Mouse (Mus musculus): ENCODE measurements at regions not wholly inside any gene's neighbourhood (a gene's known extent, or its start where the extent isn't known, plus 50 kb on each side); places are given as distances from the start of the nearest gene placed in this dataset.
A peak's percentile ranks its signal among the peaks of the same experiment; 100 is the strongest.

DNA sequence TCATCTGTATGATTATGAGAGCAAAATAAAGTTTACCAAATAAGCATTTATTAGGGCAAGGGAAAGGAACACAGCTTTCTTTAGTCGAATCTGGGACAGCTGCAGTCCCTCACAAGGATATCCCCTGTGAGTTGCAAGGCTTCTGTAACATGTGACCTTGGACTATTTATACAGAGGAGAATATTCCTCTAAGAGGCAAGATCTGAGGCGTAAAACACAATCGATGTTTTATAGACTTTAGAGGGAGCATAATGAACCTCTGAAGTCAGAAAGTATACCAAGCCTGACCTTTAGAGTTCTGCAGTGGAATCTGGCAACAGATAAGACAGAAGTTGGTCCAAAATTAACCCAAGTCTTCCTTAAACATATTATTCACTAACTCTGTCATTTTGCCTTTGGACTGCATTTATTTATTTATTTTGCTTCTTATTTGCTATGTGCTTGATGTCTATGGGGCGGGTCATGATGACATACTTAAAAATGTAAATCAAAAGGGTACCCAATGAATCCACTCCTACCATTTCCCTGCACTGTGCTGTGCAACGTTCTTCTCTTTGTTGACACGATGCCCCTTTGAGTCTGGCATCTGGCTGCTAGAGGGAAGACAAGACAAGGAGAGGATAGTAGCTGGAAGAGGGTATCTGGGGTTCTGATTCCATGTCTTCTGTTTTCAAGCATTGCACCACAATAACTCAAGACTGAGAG, 449.2 kb upstream of the Id4 start:
- Histone ChIP-seq H3K27me3 (ENCODE audit: control insufficient read depth, insufficient read depth, low read length) (no peaks in the 10 kb centered on the region), H3K27ac (replicated peaks in 1 of 2; ENCODE audit: control insufficient read depth in 1 of 2, insufficient read depth in 1 of 2, low read depth in 2 of 2, low read length in 2 of 2) (no peak overlapping the region)

GRCm38 (mm10) chr13:47818924-47819564, 442.0 kb upstream of the Id4 start:
- H3K4me2 ChIP-seq (ENCODE audit: low read length) = no peak overlapping the region
- 47% methylated on average over 9 of the region's 9 CpGs for WGBS
- no peak for ATAC-seq (ENCODE audit: insufficient number of reproducible peaks, insufficient read depth, low FRiP score, low read depth)
- H3K27me3 ChIP-seq (ENCODE audit: control insufficient read depth, insufficient read depth, low read length) = no peaks in the 10 kb centered on the region
- H3K36me3 ChIP-seq (ENCODE audit: control insufficient read depth, insufficient read depth, low read length) = no peaks in the 10 kb centered on the region
- no peaks in the 10 kb centered on the region for H3K9me3 ChIP-seq (ENCODE audit: control insufficient read depth, low read length)
- no peak overlapping the region for H3K4me3 ChIP-seq (ENCODE audit: control insufficient read depth in 1 of 2, insufficient read depth in 1 of 2, low read depth in 1 of 2, low read length in 2 of 2)
- 0 out of 4 replicates have a peak overlapping the region, but pooled peaks of 1 of the 2 experiments have one; percentile 11 for H3K27ac ChIP-seq (replicated peaks in 1 of 2; ENCODE audit: control insufficient read depth in 1 of 2, insufficient read depth in 1 of 2, low read depth in 2 of 2, low read length in 2 of 2)
- H3K4me1 ChIP-seq (ENCODE audit: control insufficient read depth in 2 of 2, insufficient read depth in 2 of 2, low read length in 2 of 2) = no peaks in the 10 kb centered on the region
- no peak overlapping the region for H3K9ac ChIP-seq (ENCODE audit: low read length)

More for the DNA sequence above, 449.2 kb upstream of the Id4 start:
- H3K4me1 ChIP-seq (ENCODE audit: control insufficient read depth in 2 of 2, insufficient read depth in 2 of 2, low read length in 2 of 2) = no peaks in the 10 kb centered on the region
- H3K36me3 ChIP-seq (ENCODE audit: control insufficient read depth, insufficient read depth, low read length) = no peaks in the 10 kb centered on the region
- no peaks in the 10 kb centered on the region for H3K9me3 ChIP-seq (ENCODE audit: control insufficient read depth, low read length)
- no peak overlapping the region for H3K4me3 ChIP-seq (ENCODE audit: control insufficient read depth in 1 of 2, insufficient read depth in 1 of 2, low read depth in 1 of 2, low read length in 2 of 2)
- H3K9ac ChIP-seq (ENCODE audit: low read length) = no peak overlapping the region
- 66% methylated on average over 6 of the region's 6 CpGs for WGBS
- ATAC-seq (ENCODE audit: insufficient number of reproducible peaks, insufficient read depth, low FRiP score, low read depth) = no peak
- H3K4me2 ChIP-seq (ENCODE audit: low read length) = no peak overlapping the region

GRCm38 (mm10) chr13:47836491-47836890, 424.5 kb upstream of the Id4 start:
- 40% methylated on average over 9 of the region's 9 CpGs for WGBS
- no peaks in the 10 kb centered on the region for H3K36me3 ChIP-seq (ENCODE audit: control insufficient read depth, insufficient read depth, low read length)

DNA sequence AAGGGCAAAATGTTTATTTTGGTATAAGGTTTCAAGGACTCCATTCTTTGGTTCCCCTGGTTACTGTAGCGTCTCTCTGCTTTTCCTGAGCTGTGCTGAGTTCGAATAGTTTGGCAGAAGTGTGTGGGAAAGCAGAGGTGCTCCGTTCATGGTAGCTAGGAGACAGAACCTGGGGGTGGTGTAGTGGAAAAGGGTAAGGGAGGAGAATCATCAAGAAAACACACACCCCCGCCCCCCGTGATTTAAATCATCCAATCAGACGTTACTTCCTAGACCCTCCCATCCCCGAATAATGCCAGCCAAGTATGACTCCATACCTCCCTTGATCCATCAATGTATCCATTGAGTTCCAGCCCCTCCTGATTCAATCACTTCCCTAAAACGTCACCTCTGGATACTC, 418.6 kb upstream of the Id4 start:
- 82% methylated on average over 8 of the region's 8 CpGs for WGBS
- Histone ChIP-seq H3K36me3 (ENCODE audit: control insufficient read depth, insufficient read depth, low read length) (no peaks in the 10 kb centered on the region), H3K27me3 (ENCODE audit: control insufficient read depth, insufficient read depth, low read length) (no peaks in the 10 kb centered on the region), H3K4me1 (ENCODE audit: control insufficient read depth in 2 of 2, insufficient read depth in 2 of 2, low read length in 2 of 2) (peaks cover 0 to 5% of the 10 kb centered on the region in 2 experiments; a peak in 2 of 4 replicates), H3K9ac (ENCODE audit: low read length) (no peak overlapping the region), H3K9me3 (ENCODE audit: control insufficient read depth, low read length) (no peaks in the 10 kb centered on the region), H3K4me2 (ENCODE audit: low read length) (no peak overlapping the region), H3K4me3 (ENCODE audit: control insufficient read depth in 1 of 2, insufficient read depth in 1 of 2, low read depth in 1 of 2, low read length in 2 of 2) (no peak overlapping the region), H3K27ac (replicated peaks in 1 of 2; ENCODE audit: control insufficient read depth in 1 of 2, insufficient read depth in 1 of 2, low read depth in 2 of 2, low read length in 2 of 2) (no peak overlapping the region)
- ATAC-seq (ENCODE audit: insufficient number of reproducible peaks, insufficient read depth, low FRiP score, low read depth) = no peak

More at GRCm38 (mm10) chr13:47836491-47836890, 424.5 kb upstream of the Id4 start:
- no peak for ATAC-seq (ENCODE audit: insufficient number of reproducible peaks, insufficient read depth, low FRiP score, low read depth)
- Histone ChIP-seq H3K27me3 (ENCODE audit: control insufficient read depth, insufficient read depth, low read length) (no peaks in the 10 kb centered on the region), H3K4me3 (ENCODE audit: control insufficient read depth in 1 of 2, insufficient read depth in 1 of 2, low read depth in 1 of 2, low read length in 2 of 2) (no peak overlapping the region), H3K27ac (replicated peaks in 1 of 2; ENCODE audit: control insufficient read depth in 1 of 2, insufficient read depth in 1 of 2, low read depth in 2 of 2, low read length in 2 of 2) (no peak overlapping the region), H3K4me1 (ENCODE audit: control insufficient read depth in 2 of 2, insufficient read depth in 2 of 2, low read length in 2 of 2) (peaks cover 0 to 4% of the 10 kb centered on the region in 2 experiments; a peak in 1 of 4 replicates), H3K9ac (ENCODE audit: low read length) (no peak overlapping the region), H3K4me2 (ENCODE audit: low read length) (no peak overlapping the region), H3K9me3 (ENCODE audit: control insufficient read depth, low read length) (no peaks in the 10 kb centered on the region)

GRCm38 (mm10) chr13:47843011-47843410, 418.0 kb upstream of the Id4 start:
- Histone ChIP-seq H3K4me3 (ENCODE audit: control insufficient read depth in 1 of 2, insufficient read depth in 1 of 2, low read depth in 1 of 2, low read length in 2 of 2) (no peak overlapping the region), H3K36me3 (ENCODE audit: control insufficient read depth, insufficient read depth, low read length) (no peaks in the 10 kb centered on the region), H3K4me2 (ENCODE audit: low read length) (no peak overlapping the region), H3K4me1 (ENCODE audit: control insufficient read depth in 2 of 2, insufficient read depth in 2 of 2, low read length in 2 of 2) (peaks cover 0 to 5% of the 10 kb centered on the region in 2 experiments; a peak in 2 of 4 replicates), H3K9ac (ENCODE audit: low read length) (no peak overlapping the region), H3K27me3 (ENCODE audit: control insufficient read depth, insufficient read depth, low read length) (no peaks in the 10 kb centered on the region), H3K9me3 (ENCODE audit: control insufficient read depth, low read length) (no peaks in the 10 kb centered on the region), H3K27ac (replicated peaks in 1 of 2; ENCODE audit: control insufficient read depth in 1 of 2, insufficient read depth in 1 of 2, low read depth in 2 of 2, low read length in 2 of 2) (no peak overlapping the region)
- WGBS = 77% methylated on average over 9 of the region's 9 CpGs
- ATAC-seq (ENCODE audit: insufficient number of reproducible peaks, insufficient read depth, low FRiP score, low read depth) = no peak

DNA sequence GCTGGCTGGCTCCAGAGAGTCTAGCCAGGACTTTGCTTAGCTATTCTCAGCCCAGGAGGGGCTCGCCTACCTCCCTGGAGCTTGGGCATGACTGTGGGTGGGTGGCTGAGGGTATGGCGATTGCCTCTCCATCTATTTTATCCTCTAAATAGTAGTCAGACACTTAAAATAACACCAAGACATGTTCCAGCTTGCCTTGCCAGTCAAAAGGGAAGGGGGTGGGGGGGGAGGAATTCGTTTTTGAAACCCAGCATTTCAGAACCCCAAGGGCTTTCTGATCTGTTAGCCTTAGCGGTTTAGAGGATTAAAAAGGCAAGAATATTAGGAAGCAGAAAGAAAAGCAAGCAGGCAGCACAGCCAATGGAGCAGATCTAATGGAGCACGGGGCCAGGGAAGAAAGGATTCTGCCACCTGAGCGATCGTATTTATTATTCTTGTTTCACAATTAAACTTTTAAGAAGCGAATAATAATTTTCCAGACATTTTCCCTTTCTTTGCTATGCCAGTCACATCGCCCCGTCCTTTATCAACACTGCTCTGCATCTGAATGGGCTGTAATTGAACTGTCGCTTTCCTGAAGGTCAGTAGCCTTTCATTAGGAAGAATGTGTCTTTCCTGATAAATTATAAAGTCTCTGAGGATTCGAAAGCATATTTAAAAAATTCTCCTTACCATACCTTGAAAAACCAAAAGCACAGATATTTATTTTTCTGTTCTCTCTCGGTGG, 417.3 kb upstream of the Id4 start:
- 61% methylated on average over 13 of the region's 13 CpGs for WGBS
- peaks cover 0 to 5% of the 10 kb centered on the region in 2 experiments; a peak in 2 of 4 replicates for H3K4me1 ChIP-seq (ENCODE audit: control insufficient read depth in 2 of 2, insufficient read depth in 2 of 2, low read length in 2 of 2)
- no peak overlapping the region for H3K4me3 ChIP-seq (ENCODE audit: control insufficient read depth in 1 of 2, insufficient read depth in 1 of 2, low read depth in 1 of 2, low read length in 2 of 2)
- no peak overlapping the region for H3K9ac ChIP-seq (ENCODE audit: low read length)
- no peaks in the 10 kb centered on the region for H3K27me3 ChIP-seq (ENCODE audit: control insufficient read depth, insufficient read depth, low read length)
- H3K4me2 ChIP-seq (ENCODE audit: low read length) = no peak overlapping the region
- no peak overlapping the region for H3K27ac ChIP-seq (replicated peaks in 1 of 2; ENCODE audit: control insufficient read depth in 1 of 2, insufficient read depth in 1 of 2, low read depth in 2 of 2, low read length in 2 of 2)
- no peak for ATAC-seq (ENCODE audit: insufficient number of reproducible peaks, insufficient read depth, low FRiP score, low read depth)
- no peaks in the 10 kb centered on the region for H3K36me3 ChIP-seq (ENCODE audit: control insufficient read depth, insufficient read depth, low read length)
- no peaks in the 10 kb centered on the region for H3K9me3 ChIP-seq (ENCODE audit: control insufficient read depth, low read length)

DNA sequence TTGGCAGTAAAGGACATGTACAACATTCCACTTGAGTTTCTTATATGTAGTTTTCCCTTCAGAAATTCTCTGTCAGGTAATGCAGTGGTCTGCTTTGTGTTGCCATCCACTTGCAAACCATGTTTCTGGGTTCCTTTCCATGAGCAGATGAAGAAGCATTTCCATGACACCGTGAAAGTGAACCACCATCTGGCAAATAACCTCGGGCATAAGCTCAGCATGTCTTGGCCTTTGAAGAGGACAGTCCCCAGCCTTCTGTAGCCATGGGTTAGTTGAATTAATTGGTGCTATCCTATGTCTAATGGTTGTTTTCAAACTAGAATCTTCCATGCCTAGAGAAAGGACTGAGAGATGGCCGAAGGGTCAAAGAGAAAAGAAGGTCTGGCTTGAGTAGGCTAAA, 414.3 kb upstream of the Id4 start:
- WGBS = 85% methylated on average over 3 of the region's 3 CpGs
- no peak for ATAC-seq (ENCODE audit: insufficient number of reproducible peaks, insufficient read depth, low FRiP score, low read depth)

More for the DNA sequence above, 414.3 kb upstream of the Id4 start:
- Histone ChIP-seq H3K4me2 (ENCODE audit: low read length) (no peak overlapping the region), H3K4me3 (ENCODE audit: control insufficient read depth in 1 of 2, insufficient read depth in 1 of 2, low read depth in 1 of 2, low read length in 2 of 2) (no peak overlapping the region), H3K27ac (replicated peaks in 1 of 2; ENCODE audit: control insufficient read depth in 1 of 2, insufficient read depth in 1 of 2, low read depth in 2 of 2, low read length in 2 of 2) (no peak overlapping the region), H3K4me1 (ENCODE audit: control insufficient read depth in 2 of 2, insufficient read depth in 2 of 2, low read length in 2 of 2) (peaks cover 0 to 5% of the 10 kb centered on the region in 2 experiments; a peak in 2 of 4 replicates), H3K36me3 (ENCODE audit: control insufficient read depth, insufficient read depth, low read length) (no peaks in the 10 kb centered on the region), H3K9ac (ENCODE audit: low read length) (no peak overlapping the region), H3K27me3 (ENCODE audit: control insufficient read depth, insufficient read depth, low read length) (no peaks in the 10 kb centered on the region), H3K9me3 (ENCODE audit: control insufficient read depth, low read length) (no peaks in the 10 kb centered on the region)
